Mouse (Mus musculus): ENCODE data around the gene Gsg1l.

DNA sequence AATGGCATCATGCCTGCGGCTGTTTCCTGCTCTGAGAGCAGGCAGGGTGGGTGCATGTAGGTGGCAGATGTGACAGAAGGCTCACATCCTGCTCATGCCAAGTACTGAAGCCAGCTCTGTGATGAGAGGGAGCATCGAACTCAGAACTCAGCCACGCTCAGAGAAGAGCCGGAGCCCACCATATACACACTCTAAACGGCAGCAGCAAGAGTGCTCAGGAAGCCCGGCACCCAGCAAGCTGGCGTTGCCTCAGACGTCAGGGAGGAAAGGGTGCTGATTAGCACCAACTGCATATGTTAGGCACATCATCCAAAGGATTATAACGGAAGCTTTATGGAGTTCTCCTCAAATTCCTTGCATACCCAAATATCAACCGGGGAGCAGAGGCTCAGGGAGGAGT lies 5.4 kb upstream of the Gsg1l start:
- no peak for TF ChIP-seq POLR2A (IDR thresholded peaks at IDR 0.05; ENCODE audit: borderline replicate concordance, control insufficient read depth, low read depth, low read length)
- TF ChIP-seq CTCF (IDR thresholded peaks at IDR 0.05; ENCODE audit: control insufficient read depth, insufficient read depth, low read length): no peak
